Mouse (Mus musculus) CH12.LX (cell line): ENCODE results near the gene Gsto2.

ENCODE experiments used
- CTCF ChIP-seq, 2 experiments: IDR thresholded peaks in 1 of 2; conservative IDR thresholded peaks in 1 of 2; 2 replicates each; pipeline ENCODE4 v1.5.1; 2011 to 2012; ENCODE audit warnings: low read depth in 2 of 2, low read length in 2 of 2, improper control_type of control experiment in 1 of 2, inconsistent platforms in 1 of 2, mild to moderate bottlenecking in 1 of 2, moderate library complexity in 1 of 2
- GABPA ChIP-seq: IDR thresholded peaks from 2 replicates; pipeline ENCODE4 v1.6.1; 2012; ENCODE audit warnings: low read depth, low read length, improper control_type of control experiment, inconsistent platforms; ENCODE audit not compliant: insufficient replicate concordance
- HCFC1 ChIP-seq: IDR thresholded peaks from 2 replicates; pipeline ENCODE4 v1.6.1; 2012; ENCODE audit warnings: low read depth, mild to moderate bottlenecking, inconsistent platforms, low read length, improper control_type of control experiment
- KAT2A ChIP-seq: IDR thresholded peaks from 2 replicates; pipeline ENCODE4 v1.6.1; 2012; ENCODE audit warnings: low read length, improper control_type of control experiment, inconsistent platforms; ENCODE audit not compliant: insufficient replicate concordance
- MAX ChIP-seq: IDR thresholded peaks from 2 replicates; pipeline ENCODE4 v1.6.1; 2011; ENCODE audit warnings: low read length, improper control_type of control experiment
- MEF2A ChIP-seq: IDR thresholded peaks from 2 replicates; pipeline ENCODE4 v1.6.1; 2014; ENCODE audit warnings: low read depth, mild to moderate bottlenecking, inconsistent platforms, low read length, improper control_type of control experiment, borderline replicate concordance
- NRF1 ChIP-seq: IDR thresholded peaks from 2 replicates; pipeline ENCODE4 v1.6.1; 2014; ENCODE audit warnings: low read depth, mild to moderate bottlenecking, inconsistent platforms, low read length, improper control_type of control experiment, moderate library complexity
- PAX5 ChIP-seq: IDR thresholded peaks from 2 replicates; pipeline ENCODE4 v1.6.1; 2012; ENCODE audit warnings: low read length, inconsistent platforms, mixed read lengths
- POLR2A ChIP-seq: IDR thresholded peaks from 2 replicates; pipeline ENCODE4 v1.6.1; 2011; ENCODE audit warnings: low read depth, mild to moderate bottlenecking, improper control_type of control experiment, low read length
- TCF12 ChIP-seq: IDR thresholded peaks from 2 replicates; pipeline ENCODE4 v1.6.1; 2014; ENCODE audit warnings: low read depth, mild to moderate bottlenecking, inconsistent platforms, low read length, improper control_type of control experiment
- ZKSCAN1 ChIP-seq: IDR thresholded peaks from 2 replicates; pipeline ENCODE4 v1.6.1; 2012; ENCODE audit warnings: low read depth, inconsistent platforms, low read length, improper control_type of control experiment, borderline replicate concordance
- ZNF384 ChIP-seq: IDR thresholded peaks from 2 replicates; pipeline ENCODE4 v1.6.1; 2012; ENCODE audit warnings: low read depth, low read length, improper control_type of control experiment, inconsistent platforms

- no peak for TF ChIP-seq MEF2A
- TF ChIP-seq ZNF384 = no peak
- no peak for TF ChIP-seq CTCF (conservative IDR thresholded peaks at IDR 0.05 in 1 of 2, IDR thresholded peaks at IDR 0.05 in 1 of 2; ENCODE audit: low read depth in 2 of 2, low read length in 2 of 2)
- no peak for TF ChIP-seq MAX
- no peak for TF ChIP-seq KAT2A
- no peak for TF ChIP-seq ZKSCAN1
- TF ChIP-seq PAX5 = no peak
- TF ChIP-seq NRF1 = no peak
- no peak for TF ChIP-seq HCFC1
- no peak for TF ChIP-seq POLR2A
- TF ChIP-seq GABPA = no peak
- TF ChIP-seq TCF12 = no peak
Observed at GRCm38 (mm10) chr19:47905603-47906002, 40.3 kb downstream of the Gsto2 start.
